Mouse (Mus musculus): Measurements from ENCODE around the gene Olfr632.
"Not testable (repeated sequence)": the region's sequence is repeated elsewhere in the genome, so short reads cannot be mapped to it uniquely, and the experiment has no call there.

Gene Olfr632

GRCm38 (mm10) chr7:103934264-103934663 is at the start of gene Olfr632:
Olfr632 (plus strand) TSS chr7:103934347.
- no peak for DNase-seq

GRCm38 (mm10) chr7:103886152-103886551 is 48.0 kb upstream of the Olfr632 start, which contains the start of gene Olfr66:
Olfr66 (minus strand) TSS chr7:103886252.
- DNase-seq: no peak

GRCm38 (mm10) chr7:103894385-103894784 is 39.8 kb upstream of the Olfr632 start, which contains the start of gene Olfr64:
Olfr64 (minus strand) TSS chr7:103894485.
- no peak for DNase-seq

- no peak for DNase-seq
These were observed 31.0 kb upstream of the Olfr632 start, which contains the start of gene Olfr65 for GRCm38 (mm10) chr7:103903187-103903586. Olfr65 (plus strand) TSS chr7:103903487.

- DNase-seq: no peak
These were observed 24.1 kb upstream of the Olfr632 start for GRCm38 (mm10) chr7:103910047-103910446.

GRCm38 (mm10) chr7:103912969-103913511 is 21.1 kb upstream of the Olfr632 start:
- no peak for DNase-seq

- DNase-seq: no peak
These were observed 18.8 kb upstream of the Olfr632 start for GRCm38 (mm10) chr7:103915338-103915737.

- no peak for DNase-seq
These were observed 5.6 kb upstream of the Olfr632 start, which contains the start of gene Olfr631 for GRCm38 (mm10) chr7:103928525-103928924. Olfr631 (plus strand) TSS chr7:103928825.

GRCm38 (mm10) chr7:103942730-103943129 is 8.6 kb downstream of the Olfr632 start:
- DNase-seq: no peak

- DNase-seq: no peak
These were observed 10.0 kb downstream of the Olfr632 start, which contains the start of gene Olfr633 for GRCm38 (mm10) chr7:103944137-103944536. Olfr633 (plus strand) TSS chr7:103944437.

- not testable (repeated sequence) for DNase-seq
These were observed 32.7 kb downstream of the Olfr632 start for GRCm38 (mm10) chr7:103966873-103967272.

GRCm38 (mm10) chr7:103970852-103971251 is 36.7 kb downstream of the Olfr632 start, which contains the start of gene Olfr635:
Olfr635 (plus strand) TSS chr7:103971152.
- DNase-seq: no peak

- DNase-seq: no peak
These were observed 37.6 kb downstream of the Olfr632 start for GRCm38 (mm10) chr7:103971782-103972181.

Data from cerebellum, adult 11-12 months (tissue).